Mouse (Mus musculus): ENCODE results near the gene Rpap3. TPM values are rescaled to one million over a fixed set of nuclear protein-coding genes. Genes with fewer than 3 reads are reported as not detected.
A peak's percentile ranks its signal among the peaks of the same experiment; 100 is the strongest.

The Rpap3 gene
- total RNA-seq, 2 experiments from 2014 or later, result 11.4 to 13.3 TPM

- TF ChIP-seq CTCF (IDR thresholded peaks at IDR 0.05), result peak; percentile 90
- Histone ChIP-seq H3K27ac (peak overlapping the region; percentile 71), H3K4me3 (peak overlapping the region; percentile 27)
- DNase-seq, result peak; percentile 70
- intact Hi-C loops (cut with DNase I), result loop anchor here (1.0 to 5.0 kb wide), 3 partner anchors 58 to 234 kb away; no protein-coding TSS in a partner anchor
These were observed 12.4 kb upstream of the Rpap3 start for GRCm38 (mm10) chr15:97717861-97718534.

DNA sequence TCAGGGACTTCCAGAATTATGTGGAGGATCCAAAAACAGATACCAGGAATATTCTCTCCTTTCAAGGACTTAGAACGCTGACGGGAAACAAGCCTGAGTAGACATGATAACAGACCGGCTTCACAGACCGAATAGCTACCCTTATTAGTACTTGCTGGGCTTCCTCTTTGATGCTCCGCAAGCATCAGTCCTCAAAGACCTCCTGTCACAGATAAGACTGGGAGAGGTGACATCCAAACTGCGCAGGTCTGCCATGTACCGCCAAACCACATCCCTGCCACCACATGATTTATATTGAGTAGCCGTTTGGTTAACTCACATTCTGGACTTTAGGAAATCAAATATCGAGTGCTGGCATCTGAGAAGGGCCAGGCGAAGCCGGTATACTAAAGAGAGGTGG is 11.2 kb upstream of the Rpap3 start:
- Histone ChIP-seq H3K4me3 (no peak overlapping the region), H3K27ac (no peak overlapping the region)
- DNase-seq, result no peak
- TF ChIP-seq CTCF (IDR thresholded peaks at IDR 0.05), result no peak
- intact Hi-C loops (cut with DNase I), result loop anchor here (2.0 to 5.0 kb wide), 2 partner anchors 134 to 236 kb away; no protein-coding TSS in a partner anchor

- no peak overlapping the region for H3K27ac ChIP-seq
- H3K4me3 ChIP-seq, result no peak overlapping the region
- intact Hi-C loops (cut with DNase I), result loop anchor here (2.0 to 5.0 kb wide), 2 partner anchors 135 to 237 kb away; no protein-coding TSS in a partner anchor
- no peak for DNase-seq
- TF ChIP-seq CTCF (IDR thresholded peaks at IDR 0.05), result no peak
These were observed 10.1 kb upstream of the Rpap3 start for GRCm38 (mm10) chr15:97715734-97716133.

DNA sequence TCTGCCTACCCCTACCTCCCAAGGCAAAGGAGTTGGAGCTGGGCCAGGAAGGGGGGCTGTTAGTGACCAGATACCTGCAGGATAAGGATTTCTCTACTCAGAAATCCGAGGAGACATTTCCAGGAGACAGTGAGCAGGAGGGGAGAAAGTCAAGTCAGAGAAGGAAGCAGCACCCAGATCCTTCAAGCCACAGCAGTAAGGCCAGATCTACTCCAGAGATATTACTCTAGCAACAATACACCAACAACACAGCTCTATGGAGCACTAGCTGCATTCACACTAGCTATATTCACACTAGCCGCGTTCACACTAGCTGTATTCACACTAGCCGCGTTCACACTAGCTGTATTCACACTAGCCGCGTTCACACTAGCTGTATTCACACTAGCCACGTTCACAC is 9.5 kb upstream of the Rpap3 start:
- Histone ChIP-seq H3K4me3 (no peak overlapping the region), H3K27ac (no peak overlapping the region)
- intact Hi-C loops (cut with DNase I), result loop anchor here (5.0 kb wide), 1 partner anchor 237 kb away; no protein-coding TSS in a partner anchor
- no peak for DNase-seq
- TF ChIP-seq CTCF (IDR thresholded peaks at IDR 0.05), result no peak

GRCm38 (mm10) chr15:97712546-97712945 is 6.9 kb upstream of the Rpap3 start:
- no peak for DNase-seq
- no peak overlapping the region for H3K27ac ChIP-seq
- intact Hi-C loops (cut with DNase I), result no loop called here
- TF ChIP-seq CTCF (IDR thresholded peaks at IDR 0.05), result no peak
- H3K4me3 ChIP-seq, result no peak overlapping the region

- Histone ChIP-seq H3K4me3 (no peak overlapping the region), H3K27ac (no peak overlapping the region)
- no peak for TF ChIP-seq CTCF (IDR thresholded peaks at IDR 0.05)
- no peak for DNase-seq
- intact Hi-C loops (cut with DNase I), result no loop called here
These were observed 5.3 kb upstream of the Rpap3 start for GRCm38 (mm10) chr15:97710906-97711305.

- no peak for TF ChIP-seq CTCF (IDR thresholded peaks at IDR 0.05)
- Histone ChIP-seq H3K4me3 (no peak overlapping the region), H3K27ac (no peak overlapping the region)
- DNase-seq, result no peak
- intact Hi-C loops (cut with DNase I), result no loop called here
These were observed 9.0 kb downstream of the Rpap3 start for GRCm38 (mm10) chr15:97696616-97697015.

GRCm38 (mm10) chr15:97693411-97693810 is 12.2 kb downstream of the Rpap3 start:
- H3K4me3 ChIP-seq, result no peak overlapping the region
- intact Hi-C loops (cut with DNase I), result no loop called here
- DNase-seq, result no peak
- H3K27ac ChIP-seq, result no peak overlapping the region
- no peak for TF ChIP-seq CTCF (IDR thresholded peaks at IDR 0.05)

GRCm38 (mm10) chr15:97684118-97684517 is 21.5 kb downstream of the Rpap3 start:
- Histone ChIP-seq H3K27ac (no peak overlapping the region), H3K4me3 (no peak overlapping the region)
- DNase-seq, result no peak
- intact Hi-C loops (cut with DNase I), result no loop called here
- no peak for TF ChIP-seq CTCF (IDR thresholded peaks at IDR 0.05)

- no peak for DNase-seq
- intact Hi-C loops (cut with DNase I), result no loop called here
- TF ChIP-seq CTCF (IDR thresholded peaks at IDR 0.05), result no peak
- no peak overlapping the region for H3K27ac ChIP-seq
- no peak overlapping the region for H3K4me3 ChIP-seq
These were observed 23.6 kb downstream of the Rpap3 start for GRCm38 (mm10) chr15:97682053-97682452.

GRCm38 (mm10) chr15:97679991-97680681 is 25.5 kb downstream of the Rpap3 start:
- intact Hi-C loops (cut with DNase I), result no loop called here
- Histone ChIP-seq H3K4me3 (no peak overlapping the region), H3K27ac (peak overlapping the region; percentile 46; the same call in 1 of the 2 replicates)
- DNase-seq, result peak; percentile 78
- TF ChIP-seq CTCF (IDR thresholded peaks at IDR 0.05), result no peak

DNA sequence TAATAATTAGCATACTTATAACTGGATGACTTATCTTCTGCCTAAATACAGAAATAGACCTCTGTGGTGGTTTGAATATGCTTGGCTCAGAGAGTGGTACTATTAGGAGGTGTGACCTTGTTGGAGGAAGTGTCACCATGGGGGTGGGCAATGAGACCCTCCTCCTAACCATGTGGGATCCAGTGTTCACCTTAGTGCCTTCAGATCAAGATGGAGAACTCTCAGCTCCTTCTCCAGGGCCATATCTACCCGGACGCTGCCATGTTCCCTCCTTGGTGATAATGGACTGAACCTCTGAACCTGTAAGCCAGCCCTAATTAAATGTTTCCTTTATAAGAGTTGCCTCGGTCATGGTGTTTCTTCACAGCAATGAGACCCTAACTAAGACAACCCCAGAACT is 28.3 kb downstream of the Rpap3 start:
- H3K27ac ChIP-seq, result no peak overlapping the region
- DNase-seq, result no peak
- intact Hi-C loops (cut with DNase I), result no loop called here
- TF ChIP-seq CTCF (IDR thresholded peaks at IDR 0.05), result no peak
- no peak overlapping the region for H3K4me3 ChIP-seq

GRCm38 (mm10) chr15:97675927-97676326 is 29.7 kb downstream of the Rpap3 start:
- Histone ChIP-seq H3K4me3 (no peak overlapping the region), H3K27ac (no peak overlapping the region)
- intact Hi-C loops (cut with DNase I), result no loop called here
- no peak for DNase-seq
- TF ChIP-seq CTCF (IDR thresholded peaks at IDR 0.05), result no peak
